Mouse (Mus musculus) ES-E14 (cell line): Measurements from ENCODE around the gene Cd8b1. TPM values are rescaled to one million over a fixed set of nuclear protein-coding genes. Genes with fewer than 3 reads are reported as not detected.

Source experiments
- DNase-seq: peaks from one replicate; pipeline ENCODE4 v3.0.0-alpha.2; 2013; ENCODE audit warnings: low read depth, low spot score
- H3K27ac ChIP-seq: 2 replicates; pipeline ENCODE4 v1.5.1; 2012; ENCODE audit warnings: low read depth, mild to moderate bottlenecking, low read length, moderate library complexity, mixed read lengths; ENCODE audit not compliant: poor library complexity, insufficient read depth, severe bottlenecking
- H3K36me3 ChIP-seq: 2 replicates; pipeline ENCODE4 v1.6.1; 2012; ENCODE audit warnings: mild to moderate bottlenecking, low read length, moderate library complexity, mixed read lengths; ENCODE audit not compliant: control insufficient read depth, poor library complexity, insufficient read depth, severe bottlenecking
- H3K4me1 ChIP-seq, 2 experiments: fragments of 150-350 bp in 1 of 2; sonication (generic) in 1 of 2; 2 replicates each; pipeline ENCODE4 v1.6.1; 2012; ENCODE audit warnings: low read length in 2 of 2, mild to moderate bottlenecking in 1 of 2, mixed read lengths in 1 of 2; ENCODE audit not compliant: control insufficient read depth in 2 of 2, insufficient read depth in 2 of 2, poor library complexity in 1 of 2
- H3K4me3 ChIP-seq, 2 experiments: fragments of 150-350 bp in 1 of 2; sonication (generic) in 1 of 2; 2 replicates each; pipeline ENCODE4 v1.5.1; 2012; ENCODE audit warnings: low read length in 2 of 2, low read depth in 1 of 2, mild to moderate bottlenecking in 1 of 2, mixed read lengths in 1 of 2; ENCODE audit not compliant: insufficient read depth in 1 of 2, poor library complexity in 1 of 2, severe bottlenecking in 1 of 2
- H3K9ac ChIP-seq: 2 replicates; pipeline ENCODE4 v1.6.1; 2012; ENCODE audit warnings: low read depth, mild to moderate bottlenecking, low read length, mixed read lengths; ENCODE audit not compliant: poor library complexity, insufficient read depth, severe bottlenecking
- H3K9me3 ChIP-seq: fragments of 150-350 bp; sonication (generic); 2 replicates; pipeline ENCODE4 v1.6.1; 2012; ENCODE audit warnings: low read depth, mild to moderate bottlenecking, low read length; ENCODE audit not compliant: control insufficient read depth, insufficient read depth
- CHD2 ChIP-seq: IDR thresholded peaks from 2 replicates; pipeline ENCODE4 v1.6.1; 2014; ENCODE audit warnings: mild to moderate bottlenecking, low read depth, low read length, inconsistent platforms
- HCFC1 ChIP-seq: IDR thresholded peaks from 2 replicates; pipeline ENCODE4 v1.6.1; 2012; ENCODE audit warnings: low read length, inconsistent platforms, borderline replicate concordance; ENCODE audit not compliant: insufficient read depth
- MAFK ChIP-seq: IDR thresholded peaks from 2 replicates; pipeline ENCODE4 v1.6.1; 2014; ENCODE audit warnings: mild to moderate bottlenecking, low read depth, low read length, inconsistent platforms; ENCODE audit not compliant: insufficient read depth
- ZC3H11A ChIP-seq: IDR thresholded peaks from 2 replicates; pipeline ENCODE4 v1.6.1; 2012; ENCODE audit warnings: low read depth, mild to moderate bottlenecking, inconsistent platforms, low read length, borderline replicate concordance
- ZNF384 ChIP-seq: IDR thresholded peaks from 2 replicates; pipeline ENCODE4 v1.6.1; 2012; ENCODE audit warnings: low read depth, low read length, inconsistent platforms
- in situ Hi-C, 2 experiments: fragments of 600-800 bp; cut with MboI; formaldehyde crosslinking; loops; one replicate each; pipeline ENCODE4 v1.15.1; 2025; ENCODE audit warnings: low sequenced_read_pairs in 2 of 2, inconsistent platforms in 1 of 2; ENCODE audit not compliant: unreplicated experiment in 2 of 2
- total RNA-seq: library from RNA; depleted of rRNA; stranded (reverse); fragments of 300-350 nt; gene quantifications from 2 replicates; pipeline ENCODE4 v1.2.3, GENCODE M21; 2012

Gene Cd8b1
- total RNA-seq, 1 experiment = not detected

DNA sequence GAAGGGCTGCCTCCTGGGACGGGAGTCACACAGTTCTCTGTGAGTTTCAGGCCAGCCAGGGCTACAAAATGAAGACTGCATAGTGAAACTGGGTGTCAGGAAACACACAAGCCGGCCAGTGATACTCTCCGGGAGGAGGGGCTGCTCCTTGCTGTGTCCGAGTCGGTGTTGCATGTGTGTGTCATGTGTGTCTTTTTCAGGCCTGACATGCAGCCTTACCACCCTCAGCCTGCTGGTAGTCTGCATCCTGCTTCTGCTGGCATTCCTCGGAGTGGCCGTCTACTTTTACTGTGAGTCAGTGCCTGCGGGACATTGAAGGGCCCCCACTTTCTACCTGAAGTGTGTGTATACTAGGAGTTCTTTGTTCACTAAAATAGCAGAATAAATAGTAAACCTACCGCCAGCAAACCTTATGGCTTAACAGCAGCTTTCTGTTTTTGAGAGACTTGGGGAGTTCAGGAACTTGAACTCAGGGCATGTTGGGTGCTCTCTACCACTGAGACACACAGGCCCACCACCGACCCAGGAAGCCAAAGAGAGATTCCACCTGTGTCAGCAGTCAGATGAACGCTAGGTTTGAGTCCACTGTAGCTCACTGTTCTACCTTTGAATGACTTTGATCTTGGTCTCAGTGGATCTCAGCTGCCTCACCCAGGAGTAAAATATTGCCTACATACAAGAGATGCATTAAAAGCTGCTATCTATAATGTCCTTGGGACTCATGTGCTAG, 9.8 kb downstream of the Cd8b1 start:
- TF ChIP-seq ZNF384 = no peak
- no peak for TF ChIP-seq MAFK
- no peak for TF ChIP-seq ZC3H11A
- TF ChIP-seq CHD2 = no peak
- no peak for TF ChIP-seq HCFC1

GRCm38 (mm10) chr6:71333031-71333430, 10.4 kb downstream of the Cd8b1 start:
- no peaks in the 10 kb centered on the region for H3K9me3 ChIP-seq
- H3K36me3 ChIP-seq = no peaks in the 10 kb centered on the region
- H3K27ac ChIP-seq = no peak overlapping the region
- in situ Hi-C loops = no loop called here
- H3K4me3 ChIP-seq = no peak overlapping the region
- H3K4me1 ChIP-seq = no peaks in the 10 kb centered on the region
- TF ChIP-seq MAFK = no peak
- no peak for DNase-seq
- H3K9ac ChIP-seq = no peak overlapping the region

More for the DNA sequence above, 9.8 kb downstream of the Cd8b1 start:
- DNase-seq = no peak
- Histone ChIP-seq H3K9ac (no peak overlapping the region), H3K4me1 (no peaks in the 10 kb centered on the region), H3K4me3 (no peak overlapping the region), H3K9me3 (no peaks in the 10 kb centered on the region), H3K27ac (no peak overlapping the region), H3K36me3 (no peaks in the 10 kb centered on the region)
- in situ Hi-C loops = no loop called here

DNA sequence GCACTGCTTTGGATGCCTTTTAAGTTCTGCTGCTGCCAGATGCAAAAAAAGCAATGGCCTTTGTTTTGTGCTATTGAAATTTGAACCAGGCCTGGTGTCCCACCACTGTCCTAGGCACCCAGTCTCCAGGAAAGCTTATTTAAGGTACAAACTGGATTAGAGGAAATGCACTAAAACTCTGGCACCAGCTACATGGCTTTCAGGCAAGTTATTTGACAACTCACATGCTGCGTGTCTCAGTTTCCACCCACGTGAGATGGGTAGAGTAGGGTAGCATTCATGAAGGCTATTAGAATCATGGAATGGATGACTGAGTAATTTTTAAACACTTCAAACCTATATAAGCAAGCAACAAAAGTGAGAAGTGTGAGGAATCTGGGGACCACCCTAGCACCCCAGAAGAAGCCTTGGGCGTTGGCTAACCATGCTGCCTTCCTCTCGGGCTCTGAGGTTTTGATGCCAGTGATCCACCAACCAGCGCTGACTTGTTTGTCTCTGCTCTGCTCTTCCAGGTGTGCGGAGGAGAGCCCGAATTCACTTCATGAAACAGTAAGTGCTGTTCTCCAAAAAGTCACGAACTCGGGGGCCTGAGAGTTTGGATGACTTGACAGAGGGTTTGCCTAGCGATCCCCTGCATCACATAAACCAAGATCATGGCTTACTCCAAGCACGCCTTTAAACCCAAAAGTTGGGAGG, 11.1 kb downstream of the Cd8b1 start:
- Histone ChIP-seq H3K36me3 (no peaks in the 10 kb centered on the region), H3K4me1 (no peaks in the 10 kb centered on the region), H3K4me3 (no peak overlapping the region), H3K9me3 (no peaks in the 10 kb centered on the region), H3K9ac (no peak overlapping the region), H3K27ac (no peak overlapping the region)
- TF ChIP-seq ZNF384 (no peak), ZC3H11A (no peak), HCFC1 (no peak), MAFK (no peak), CHD2 (no peak)
- in situ Hi-C loops = no loop called here
- DNase-seq = no peak

DNA sequence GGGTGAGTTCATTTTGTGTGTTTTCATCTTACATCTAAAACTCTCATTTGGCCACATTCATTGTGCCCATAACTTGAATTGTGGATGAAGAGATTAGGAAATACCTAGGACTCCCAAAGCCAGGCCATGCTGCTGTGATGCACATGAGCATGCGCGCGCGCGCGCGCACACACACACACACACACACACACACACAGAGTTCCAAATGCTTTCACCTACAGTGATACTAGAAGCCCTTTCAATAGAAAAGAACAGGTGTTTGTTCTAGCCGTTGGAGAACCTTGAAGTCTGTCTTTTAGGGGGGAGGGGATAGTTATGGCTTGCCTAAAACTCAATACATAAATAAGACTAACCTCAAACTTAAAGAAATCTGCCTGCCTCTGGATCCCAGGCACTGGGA, 15.1 kb downstream of the Cd8b1 start:
- in situ Hi-C loops = no loop called here
- H3K9me3 ChIP-seq = no peaks in the 10 kb centered on the region
- H3K4me1 ChIP-seq = no peaks in the 10 kb centered on the region
- H3K36me3 ChIP-seq = no peaks in the 10 kb centered on the region
- H3K27ac ChIP-seq = no peak overlapping the region
- DNase-seq = no peak
- TF ChIP-seq HCFC1 (no peak), ZC3H11A (no peak), CHD2 (no peak), MAFK (no peak), ZNF384 (no peak)
- no peak overlapping the region for H3K4me3 ChIP-seq
- H3K9ac ChIP-seq = no peak overlapping the region

DNA sequence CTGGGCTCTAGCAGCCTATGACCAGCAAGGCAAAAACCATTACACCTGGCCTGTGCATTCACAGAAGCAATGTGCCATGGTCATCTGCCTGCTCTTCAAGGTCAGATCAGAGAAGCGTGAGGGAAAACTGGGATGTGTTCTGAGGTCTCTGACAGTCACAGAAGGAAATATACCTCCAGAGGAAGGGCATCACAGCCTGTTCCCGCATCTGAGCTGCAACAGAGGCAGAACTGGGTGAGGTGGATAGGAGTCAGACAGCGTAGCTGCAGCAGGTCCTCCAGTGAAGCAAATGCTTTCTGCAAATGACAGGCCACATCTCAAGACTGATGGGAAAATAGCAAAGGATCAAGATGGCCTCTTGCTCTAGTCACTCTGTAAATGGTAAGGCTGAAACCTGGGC, 16.4 kb downstream of the Cd8b1 start:
- no peak overlapping the region for H3K9ac ChIP-seq
- H3K36me3 ChIP-seq = no peaks in the 10 kb centered on the region
- no peaks in the 10 kb centered on the region for H3K4me1 ChIP-seq
- H3K27ac ChIP-seq = no peak overlapping the region
- in situ Hi-C loops = no loop called here
- no peak overlapping the region for H3K4me3 ChIP-seq
- no peak for DNase-seq
- no peaks in the 10 kb centered on the region for H3K9me3 ChIP-seq
- no peak for TF ChIP-seq MAFK
- no peak for TF ChIP-seq CHD2
- TF ChIP-seq ZNF384 = no peak
- no peak for TF ChIP-seq HCFC1
- no peak for TF ChIP-seq ZC3H11A
